Comparison of ENCODE assay signal across 8 mouse cellular contexts in the genomic region with DNA sequence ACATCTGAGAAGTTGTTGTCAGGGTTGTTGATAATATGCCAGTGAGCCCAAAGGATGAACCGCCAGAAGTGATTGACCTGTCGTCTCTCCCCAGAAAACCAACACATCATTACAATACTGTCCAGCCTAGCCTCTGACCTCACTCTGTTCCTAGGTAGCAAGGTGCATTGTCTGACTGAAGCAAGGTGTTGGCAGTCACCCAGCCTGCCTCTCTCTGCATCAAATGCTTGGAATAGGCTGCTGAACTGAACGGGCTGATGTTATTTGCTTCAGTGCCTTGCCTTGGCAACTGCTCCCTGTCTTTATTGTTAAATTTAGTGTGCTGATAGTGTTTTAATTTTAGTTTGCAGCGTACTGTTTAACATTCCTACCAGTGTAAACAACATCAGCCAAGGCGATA. TPM values are rescaled to one million over a fixed set of nuclear protein-coding genes. Genes with fewer than 3 reads are reported as not detected.
A peak's percentile ranks its signal among the peaks of the same experiment; 100 is the strongest.
DNase-seq lines count a peak whose midpoint lies in the region; ATAC-seq lines count a peak whose summit lies in the region.

No protein-coding gene starts in this region.

- peak overlapping the region; percentile 35 for H3K4me2 ChIP-seq in midbrain, embryonic 12.5 days (replicated peaks)
- H3K4me2 ChIP-seq in intestine, embryonic 15.5 days (replicated peaks): no peak overlapping the region

- peak overlapping the region; percentile 58 for H3K27ac ChIP-seq in midbrain, embryonic 12.5 days (replicated peaks)
- no peak overlapping the region for H3K27ac ChIP-seq in intestine, embryonic 15.5 days

- H3K27me3 ChIP-seq in midbrain, embryonic 12.5 days: no peaks in the 10 kb centered on the region
- no peaks in the 10 kb centered on the region for H3K27me3 ChIP-seq in intestine, embryonic 15.5 days (replicated peaks)

- H3K36me3 ChIP-seq in midbrain, embryonic 12.5 days: no peaks in the 10 kb centered on the region
- H3K36me3 ChIP-seq in intestine, embryonic 15.5 days: no peaks in the 10 kb centered on the region

- H3K9me3 ChIP-seq in midbrain, embryonic 12.5 days: no peaks in the 10 kb centered on the region
- no peaks in the 10 kb centered on the region for H3K9me3 ChIP-seq in intestine, embryonic 15.5 days

- DNase-seq in frontal cortex, postnatal 36 days (ENCODE audit: low spot score in 2 of 2): peak; percentile 36 to 51
- no peak for DNase-seq in frontal cortex, postnatal 14 days (ENCODE audit: low spot score in 2 of 2)
- DNase-seq in cerebellum, adult 9-10 months: peak; percentile 43
- DNase-seq in heart, postnatal 10 days: peak; percentile 35 to 48
- no peak for DNase-seq in urinary bladder, postnatal 4 days (ENCODE audit: low spot score in 2 of 2)
- DNase-seq in c-Kit-positive CD71-positive TER-119-positive erythroid progenitor cells, embryonic 14.5 days (ENCODE audit: low spot score): no peak

- H3K4me3 ChIP-seq in midbrain, embryonic 12.5 days: no peak overlapping the region
- H3K4me3 ChIP-seq in intestine, embryonic 15.5 days (replicated peaks): no peak overlapping the region

- no peak overlapping the region for H3K9ac ChIP-seq in midbrain, embryonic 12.5 days (replicated peaks)
- H3K9ac ChIP-seq in intestine, embryonic 15.5 days: no peak overlapping the region

- intact Hi-C loops in heart, postnatal 10 days (cut with DNase I): no loop called here

- ATAC-seq in midbrain, embryonic 12.5 days (ENCODE audit: low FRiP score, low read depth): 0 out of 2 replicates have a peak, but pooled peaks have one; percentile 48
- no peak for ATAC-seq in intestine, embryonic 15.5 days

- H3K4me1 ChIP-seq in midbrain, embryonic 12.5 days: peaks cover 23% of the 10 kb centered on the region
- H3K4me1 ChIP-seq in intestine, embryonic 15.5 days (replicated peaks): no peaks in the 10 kb centered on the region

- WGBS in midbrain, embryonic 12.5 days: 26% methylated on average over 5 of the region's 5 CpGs
- 24% methylated on average over 5 of the region's 5 CpGs for WGBS in intestine, embryonic 15.5 days

RNA-seq across cellular contexts. Expression of a gene that starts 51.0 kb away (rescaled TPM):
- total RNA-seq in heart, postnatal 10 days (2021): under 1 TPM; 0.24 to 0.42 TPM
- polyA plus RNA-seq in midbrain, embryonic 12.5 days (2016; fragmentation: Nextera tagmentation; extraction: Ambion mirVana): 32.7 and 40.4 TPM in 2 replicates
- polyA plus RNA-seq in intestine, embryonic 15.5 days (2015; fragmentation: Nextera tagmentation; extraction: Ambion mirVana): 2.7 and 3.0 TPM in 2 replicates

Comparison
In these comparisons a context has a peak if more than half of its experiments do, and no peak if none do; other contexts are left out.
1. DNase-seq: peak in frontal cortex, postnatal 36 days (2 of 2), cerebellum, adult 9-10 months (single experiment) and heart, postnatal 10 days (2 of 2); none in frontal cortex, postnatal 14 days (0 of 2), urinary bladder, postnatal 4 days (0 of 2) and c-Kit-positive CD71-positive TER-119-positive erythroid progenitor cells, embryonic 14.5 days (single experiment).